Mouse (Mus musculus) left cerebral cortex, postnatal 25 days (tissue): ENCODE data around the gene Heatr5b. TPM values are rescaled to one million over a fixed set of nuclear protein-coding genes. Genes with fewer than 3 reads are reported as not detected.

ENCODE experiments used
- DNase-seq, 2 experiments: peaks; one replicate each; pipeline ENCODE4 v3.0.0; 2022; ENCODE audit warnings: low spot score in 2 of 2, mixed read lengths in 1 of 2
- intact Hi-C: fragments of 180-260 bp; cut with DNase I; formaldehyde crosslinking; loops from one replicate; pipeline ENCODE4 v1.15.1; 2025
- total RNA-seq, 2 experiments: library from RNA; stranded (reverse); gene quantifications; 2 replicates each; pipeline ENCODE4 v1.2.3; 2021

Heatr5b gene
- total RNA-seq, 2 experiments from 2014 or later, result 53.5 to 56.2 TPM

DNA sequence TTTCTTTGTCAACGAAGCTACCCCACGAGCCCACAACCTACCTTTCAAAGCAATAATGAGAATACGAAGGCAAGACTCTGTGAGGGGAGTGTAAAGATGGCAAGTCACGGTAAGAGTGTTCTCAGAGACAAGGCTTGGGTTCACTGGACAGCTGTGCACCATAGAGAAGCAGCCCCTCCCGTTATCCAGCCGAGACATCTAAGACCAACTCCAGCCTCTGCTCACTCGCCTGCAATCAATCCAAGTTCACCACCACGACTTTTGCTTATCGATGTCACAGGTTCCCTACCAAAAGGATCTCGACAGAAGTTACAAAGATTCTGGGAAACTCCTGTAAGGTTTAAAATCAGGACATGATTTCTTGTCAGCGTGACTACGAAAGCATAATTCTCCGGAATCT lies 116.1 kb downstream of the Heatr5b start:
- no peak for DNase-seq

DNA sequence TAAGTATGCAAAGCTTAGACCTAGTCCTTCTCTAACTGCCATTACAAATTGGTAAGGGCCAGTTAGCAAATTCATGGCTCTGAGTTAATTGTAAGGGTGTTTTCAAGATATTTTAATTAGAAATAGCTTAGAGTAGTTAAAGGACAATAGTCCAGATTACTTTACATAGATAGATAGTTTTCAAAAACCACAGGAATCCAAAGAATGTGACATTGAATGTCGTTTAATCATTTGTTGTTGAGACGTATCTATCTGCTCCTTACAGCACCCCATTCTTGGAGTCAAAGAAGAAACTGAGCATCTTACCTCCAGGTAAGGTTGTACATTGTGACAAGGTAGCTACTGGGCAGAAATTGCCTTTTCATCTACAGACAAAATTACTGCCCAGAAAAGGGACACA lies 124.9 kb downstream of the Heatr5b start:
- intact Hi-C loops, result no loop called here
- no peak for DNase-seq

More for the DNA sequence above, 116.1 kb downstream of the Heatr5b start:
- intact Hi-C loops, result no loop called here

DNA sequence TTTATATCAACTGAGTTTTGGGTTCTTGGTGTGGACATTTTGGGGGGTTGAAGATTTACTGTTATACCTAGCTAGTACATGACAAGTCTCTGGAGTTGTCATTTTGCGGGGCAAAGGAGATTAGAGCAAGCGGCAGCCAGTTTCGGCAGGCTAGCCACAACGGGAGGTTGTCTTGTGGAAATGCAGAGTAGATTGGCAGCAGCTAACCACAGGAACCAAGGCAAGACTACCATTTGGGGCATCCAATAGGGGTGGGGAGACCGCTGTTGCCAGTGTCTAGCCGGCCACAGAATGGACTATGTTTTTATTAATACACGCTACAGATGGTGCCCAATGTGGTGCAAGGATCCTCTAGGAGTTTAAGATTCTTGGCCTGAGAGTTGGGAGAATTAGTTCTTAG lies 126.7 kb downstream of the Heatr5b start:
- intact Hi-C loops, result no loop called here
- no peak for DNase-seq

DNA sequence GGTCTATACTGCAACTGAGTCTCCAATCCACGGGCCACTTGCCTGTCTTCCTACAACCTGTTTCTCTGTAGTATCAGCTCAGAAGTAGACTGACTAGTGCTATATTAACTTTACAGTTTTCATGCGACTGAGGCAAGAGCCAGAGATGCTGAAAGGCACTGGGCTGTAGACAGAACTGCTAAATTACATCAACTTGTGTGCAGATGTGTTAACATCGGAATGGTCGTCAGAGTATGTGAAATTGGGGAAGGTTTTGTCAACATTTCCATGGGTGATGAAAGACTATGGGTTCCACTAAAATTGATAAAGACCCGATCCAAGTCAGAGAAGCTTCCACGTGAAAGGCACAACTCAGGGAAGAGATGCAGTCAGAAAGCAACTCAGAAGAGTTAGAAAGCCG lies 132.2 kb downstream of the Heatr5b start:
- DNase-seq, result no peak
- intact Hi-C loops, result no loop called here

Other genes with a start within 250 kb of the Heatr5b start
- gene Strn, start 98.2 kb downstream of the Heatr5b start, total RNA-seq, result 10 to 100 TPM; 62.9 to 87.9 TPM
- gene Gpatch11, start 203 bp upstream of the Heatr5b start, total RNA-seq, result 10 to 100 TPM; 40.9 to 43.0 TPM
- gene Eif2ak2, start 47.2 kb upstream of the Heatr5b start, total RNA-seq, result 1 to 10 TPM; 3.5 to 4.5 TPM
- not detected for gene Sult6b1, start 71.6 kb upstream of the Heatr5b start, total RNA-seq
- 10 to 100 TPM; 29.6 to 32.8 TPM for gene Cebpzos, start 81.1 kb upstream of the Heatr5b start, total RNA-seq
- 10 to 100 TPM; 30.1 to 31.9 TPM for gene Cebpz, start 101.7 kb upstream of the Heatr5b start, total RNA-seq
- gene Ndufaf7, start 101.8 kb upstream of the Heatr5b start, total RNA-seq, result 10 to 100 TPM; 51.0 to 64.2 TPM
- 10 to 100 TPM in 1 of 2 experiments, 1 to 10 TPM in 1; 9.7 to 10.8 TPM for gene Prkd3, start 185.5 kb upstream of the Heatr5b start, total RNA-seq
- 10 to 100 TPM in 1 of 2 experiments, 1 to 10 TPM in 1; 9.0 to 10.5 TPM for gene Qpct, start 216.5 kb upstream of the Heatr5b start, total RNA-seq